Mouse (Mus musculus) kidney, postnatal 4 days (tissue): ENCODE measurements around the gene Pla2g15.

Experiments used
- DNase-seq, 2 experiments: peaks; one replicate each; pipeline ENCODE4 v3.0.0; 2021; ENCODE audit warnings: mixed read lengths in 2 of 2

Pla2g15 gene

GRCm38 (mm10) chr8:106149801-106150652, at the start of gene Pla2g15:
Gene Pla2g15, plus strand, starts transcription at chr8:106150399.
- DNase-seq = peak; percentile 92 to 95

DNA sequence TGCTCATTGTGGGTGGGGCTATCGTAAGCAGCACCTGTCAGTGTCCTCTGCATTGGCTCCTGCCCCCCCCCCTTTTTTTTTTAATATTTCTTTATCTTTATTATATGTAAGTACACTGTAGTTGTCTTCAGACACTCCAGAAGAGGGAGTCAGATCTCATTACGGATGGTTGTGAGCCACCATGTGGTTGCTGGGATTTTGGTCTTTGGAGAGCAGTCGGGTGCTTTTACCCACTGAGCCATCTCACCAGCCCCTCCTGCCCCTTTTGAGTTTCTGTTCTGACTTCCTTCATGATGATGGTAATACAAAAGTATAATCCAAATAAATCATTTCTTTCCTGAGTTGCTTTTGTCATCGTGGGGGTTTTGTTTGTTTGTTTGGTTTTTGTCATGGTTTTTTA, 47.9 kb upstream of the Pla2g15 start:
- DNase-seq = no peak

DNA sequence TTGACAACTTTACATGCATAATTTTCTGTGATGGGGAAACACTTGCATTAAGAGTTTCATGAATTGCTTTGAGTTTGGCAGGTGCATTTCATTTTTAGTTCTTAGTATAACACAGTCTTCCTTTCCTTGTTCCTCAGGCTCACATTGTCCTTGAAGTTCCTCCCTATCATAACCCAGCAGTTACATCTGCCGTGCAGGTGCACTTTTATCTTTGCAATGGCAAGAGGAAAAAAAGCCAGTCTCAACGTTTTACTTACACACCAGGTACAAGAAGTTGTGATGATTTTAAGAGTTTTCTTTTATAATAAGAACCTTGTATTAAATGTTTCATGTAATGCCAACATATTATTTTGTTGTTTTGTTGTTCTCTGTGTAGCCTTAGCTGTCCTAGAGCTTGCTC, 46.3 kb upstream of the Pla2g15 start:
- DNase-seq = no peak

DNA sequence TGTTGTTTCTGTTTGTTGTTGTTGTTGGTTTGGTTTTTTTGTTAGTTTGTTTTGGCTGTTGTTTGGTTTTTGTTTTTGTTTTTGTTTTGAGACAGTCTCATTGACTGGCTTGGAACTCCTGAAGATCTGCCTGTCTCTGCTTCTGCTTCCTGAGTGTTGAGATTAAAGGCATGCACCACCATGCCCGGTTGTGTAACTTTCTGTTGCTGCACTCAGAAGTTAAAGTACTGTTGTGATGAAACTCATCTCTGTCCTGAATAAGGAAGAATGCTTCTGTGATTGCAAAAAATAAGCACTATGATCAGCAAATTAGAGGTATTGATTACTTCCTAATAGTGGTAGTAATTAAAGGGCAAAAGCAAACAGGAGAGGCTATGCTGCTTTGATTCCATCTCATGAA, 44.0 kb upstream of the Pla2g15 start:
- no peak for DNase-seq

- DNase-seq = no peak
Observed at GRCm38 (mm10) chr8:106108080-106108479, 42.1 kb upstream of the Pla2g15 start.

DNA sequence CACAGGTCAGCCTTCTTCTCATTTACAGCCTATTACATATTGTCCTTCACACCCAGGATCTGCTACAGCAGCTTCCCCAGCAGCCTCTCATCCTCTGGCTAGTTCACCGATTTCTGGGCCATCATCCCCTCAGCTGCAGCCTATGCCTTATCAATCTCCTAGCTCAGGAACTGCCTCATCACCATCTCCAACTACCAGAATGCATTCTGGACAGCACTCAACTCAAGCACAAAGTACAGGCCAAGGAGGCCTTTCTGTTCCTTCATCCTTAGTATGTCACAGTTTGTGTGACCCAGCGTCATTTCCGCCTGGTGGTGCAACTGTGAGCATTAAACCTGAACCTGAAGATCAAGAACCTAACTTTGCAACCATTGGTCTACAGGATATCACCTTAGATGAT, 41.5 kb upstream of the Pla2g15 start:
- peak in 1 of 2 experiments; percentile 9 for DNase-seq

DNA sequence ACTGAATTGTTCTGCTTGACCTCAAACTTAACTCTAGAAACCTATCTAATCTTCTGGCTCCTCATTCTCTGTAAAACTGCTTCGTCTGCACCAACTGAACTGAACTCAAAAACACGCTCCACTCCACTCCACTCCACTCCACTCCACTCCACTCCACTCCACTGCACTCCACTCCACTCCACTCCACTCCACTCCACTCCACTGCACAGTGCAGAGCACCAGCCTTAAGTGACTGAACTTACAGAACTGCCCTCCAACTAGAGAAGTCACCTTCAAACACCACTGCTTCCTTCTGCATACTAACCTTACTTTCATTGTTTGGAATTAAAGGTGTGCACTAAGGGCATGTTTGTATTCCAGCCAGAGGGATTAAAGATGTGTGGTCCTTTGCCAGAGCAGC, 38.2 kb upstream of the Pla2g15 start:
- no peak for DNase-seq

DNA sequence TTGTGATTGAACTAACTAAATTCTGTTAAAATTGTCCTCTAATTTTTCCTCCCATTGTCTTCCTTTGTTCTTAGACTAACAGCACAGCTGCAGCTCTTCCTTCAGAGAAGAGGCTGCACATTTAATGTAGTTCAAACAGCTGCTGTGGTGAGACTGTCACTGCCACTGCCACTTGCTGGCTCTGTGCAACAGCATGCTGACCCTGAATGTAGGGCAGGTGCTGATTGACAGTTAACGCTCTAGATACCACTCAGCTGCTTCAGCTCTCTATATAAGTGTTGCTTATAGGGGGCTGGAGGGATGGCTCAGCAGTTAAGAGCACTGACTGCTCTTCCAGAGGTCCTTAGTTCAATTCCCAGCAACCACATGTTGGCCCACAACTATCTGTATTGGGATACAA, 37.7 kb upstream of the Pla2g15 start:
- DNase-seq = no peak

DNA sequence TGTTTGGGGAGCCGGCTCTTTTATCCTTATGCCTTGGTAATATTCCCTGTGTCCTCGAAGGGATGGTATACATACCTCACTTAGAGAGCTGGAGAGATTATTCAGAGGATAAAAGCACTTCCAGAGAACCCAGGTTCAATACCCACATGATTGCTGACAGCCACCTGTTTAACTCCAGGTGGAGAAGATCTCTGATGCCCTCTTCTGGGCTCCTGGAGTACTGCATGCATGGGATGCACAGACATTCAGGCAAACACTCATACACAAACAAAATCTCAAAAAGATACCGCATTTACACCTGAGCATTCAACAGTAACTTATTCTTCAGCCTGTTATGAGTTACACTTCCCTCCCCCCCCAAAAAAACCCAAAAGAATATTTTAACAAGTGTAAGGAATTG, 34.3 kb upstream of the Pla2g15 start:
- DNase-seq = peak; percentile 63 to 68

DNA sequence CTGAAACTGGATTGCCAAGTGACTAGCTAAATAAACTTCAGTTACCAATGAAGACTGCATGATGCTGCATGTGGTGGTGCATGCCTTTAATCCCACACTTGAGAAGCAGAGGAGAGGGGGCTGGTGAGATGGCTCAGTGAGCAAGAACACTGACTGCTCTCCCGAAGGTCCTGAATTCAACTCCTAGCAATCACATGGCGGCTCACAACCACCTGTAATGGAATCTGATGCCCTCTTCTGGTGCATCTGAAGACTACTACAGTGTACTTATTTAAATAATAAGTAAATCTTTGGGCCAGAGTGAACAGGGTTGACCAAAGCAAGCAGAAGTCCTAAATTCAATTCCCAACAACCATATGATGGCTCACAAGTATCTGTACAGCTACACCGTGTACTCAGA, 26.8 kb upstream of the Pla2g15 start:
- DNase-seq = no peak

GRCm38 (mm10) chr8:106126055-106126454, 24.1 kb upstream of the Pla2g15 start:
- no peak for DNase-seq

DNA sequence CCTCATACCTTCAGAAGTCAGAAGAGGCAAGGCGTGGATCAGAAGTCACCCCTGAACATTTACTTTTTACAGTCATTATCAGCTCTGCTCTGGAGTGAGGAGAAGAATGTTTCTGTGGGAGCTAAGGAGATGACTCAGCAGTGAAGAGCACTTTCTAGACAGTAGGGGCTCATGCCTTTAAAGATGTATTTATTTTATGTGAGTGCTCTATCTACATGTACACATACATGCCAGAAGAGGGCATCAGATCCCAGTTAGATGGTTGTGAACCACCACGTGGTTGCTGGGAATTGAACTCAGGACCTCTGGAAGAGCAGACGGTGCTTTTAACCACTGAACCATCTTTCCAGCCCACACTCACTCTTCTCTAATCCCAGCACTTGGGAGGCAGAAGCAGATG, 23.1 kb upstream of the Pla2g15 start:
- no peak for DNase-seq

DNA sequence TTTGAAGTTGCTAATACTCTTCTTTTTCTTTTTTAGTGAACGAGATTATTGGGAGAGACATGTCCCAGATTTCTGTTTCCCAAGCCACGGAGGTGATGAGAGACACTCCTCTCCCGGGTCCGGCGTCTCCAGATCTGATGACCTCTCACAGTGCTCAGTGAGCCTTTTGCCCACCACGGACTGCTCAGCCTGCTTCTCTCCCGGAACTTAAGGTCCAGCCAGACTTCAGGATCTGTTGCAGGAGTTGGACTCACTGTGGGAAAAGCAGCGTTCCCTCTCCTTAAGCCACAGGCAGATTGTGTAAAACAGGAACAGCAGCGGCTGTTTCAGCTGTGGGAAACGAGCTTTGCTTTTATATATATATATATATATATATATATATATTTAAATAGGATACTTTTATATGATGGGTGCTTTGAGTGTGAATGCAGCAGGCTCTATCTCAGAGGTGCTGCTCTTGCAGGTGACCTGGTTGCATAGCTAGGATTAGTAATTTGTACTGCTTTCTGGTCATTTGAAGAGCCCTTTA, 22.3 kb upstream of the Pla2g15 start:
- DNase-seq = no peak

- no peak for DNase-seq
Observed at GRCm38 (mm10) chr8:106129232-106129930, 20.8 kb upstream of the Pla2g15 start.

DNA sequence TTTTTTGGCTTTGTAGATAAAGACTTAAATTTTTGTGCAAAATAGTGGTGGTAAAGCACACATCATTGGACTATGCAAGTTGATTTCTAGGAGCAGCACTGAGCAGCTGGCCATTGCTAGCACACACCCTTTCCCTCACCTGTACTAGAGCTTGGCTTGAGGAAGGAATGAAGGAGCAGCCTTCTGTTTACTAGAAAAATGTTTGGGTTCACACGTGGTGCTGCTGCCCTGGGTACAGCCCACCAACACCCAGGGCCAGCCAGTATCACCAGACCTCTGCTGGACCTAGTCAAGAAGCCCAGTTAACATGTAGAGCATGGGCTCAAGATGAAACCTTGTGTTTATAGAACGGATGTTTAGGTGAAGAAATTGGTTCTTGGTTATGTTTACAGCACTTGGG, 20.2 kb upstream of the Pla2g15 start:
- no peak for DNase-seq

DNA sequence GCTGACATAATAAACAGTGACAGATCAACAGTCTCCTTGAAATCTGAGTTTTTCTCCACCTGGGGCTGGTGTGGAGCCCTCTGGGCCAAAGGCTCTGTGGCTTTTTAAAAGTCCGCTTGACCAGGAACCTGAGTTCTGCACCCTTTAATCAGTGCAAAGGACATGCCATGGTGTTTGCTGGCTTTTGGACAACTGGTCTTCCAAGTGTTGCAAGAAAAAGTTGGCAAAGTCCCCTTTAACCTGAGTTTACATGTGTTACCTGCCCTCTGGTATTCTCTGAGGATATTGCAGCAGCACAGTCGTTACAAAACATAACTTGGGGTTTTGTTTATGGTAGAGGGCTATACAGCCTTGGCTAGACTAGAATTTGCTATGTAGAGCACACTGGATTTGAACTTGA, 19.7 kb upstream of the Pla2g15 start:
- no peak for DNase-seq

DNA sequence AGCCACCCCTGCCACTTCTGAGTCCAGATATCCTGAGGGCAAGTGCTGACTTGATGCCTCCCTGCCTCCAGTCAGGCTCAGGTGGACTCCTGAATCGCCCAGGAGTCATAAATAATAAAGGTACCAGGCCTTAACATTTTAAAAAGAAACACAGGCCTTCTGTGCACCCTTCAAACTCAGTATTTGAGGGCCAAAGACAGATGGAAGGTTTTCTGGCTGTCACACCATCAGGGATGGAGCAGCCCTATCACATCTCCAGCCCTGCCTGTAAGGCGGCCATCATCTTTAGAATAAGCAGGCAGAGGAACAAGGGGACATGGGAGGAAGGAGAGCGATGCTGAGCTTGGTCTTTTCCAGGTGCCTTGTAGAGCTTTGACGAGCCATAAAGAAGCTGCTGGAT, 19.2 kb upstream of the Pla2g15 start:
- DNase-seq = no peak

DNA sequence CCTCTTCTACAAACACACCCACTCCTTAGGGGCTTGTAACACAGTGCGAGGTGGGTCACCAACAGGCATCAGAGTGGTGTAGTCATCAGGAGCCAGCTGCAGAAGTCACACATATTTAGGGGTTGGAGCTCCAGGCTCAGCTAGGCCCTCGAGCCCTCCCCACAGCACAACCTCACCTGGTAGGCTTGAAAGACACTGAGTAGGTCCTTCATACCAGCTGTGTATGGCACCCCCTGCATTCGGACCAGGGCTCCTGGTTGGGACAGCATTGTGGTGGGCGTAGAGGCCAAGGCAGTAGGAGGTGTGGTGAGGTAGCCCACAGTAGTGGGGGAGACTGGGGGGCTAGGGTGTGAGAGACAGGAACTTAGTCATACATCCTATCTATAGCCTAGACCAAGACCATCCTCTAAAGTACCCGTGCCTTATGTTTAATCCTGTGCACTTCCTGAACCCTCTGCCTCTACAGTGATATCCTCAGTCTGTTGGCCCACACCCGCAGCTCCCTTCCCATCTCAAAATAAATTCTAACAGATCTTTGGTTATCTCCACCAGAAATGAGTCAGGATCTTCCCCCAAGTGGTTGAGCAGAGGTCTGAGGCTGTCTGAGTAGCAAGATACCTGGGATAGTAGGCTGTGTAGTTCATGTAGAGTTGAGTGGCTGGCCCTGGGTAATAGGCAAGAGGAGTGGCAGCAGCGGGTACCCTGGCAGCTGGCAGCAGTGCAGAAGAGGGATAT, 18.5 kb upstream of the Pla2g15 start:
- DNase-seq = no peak

DNA sequence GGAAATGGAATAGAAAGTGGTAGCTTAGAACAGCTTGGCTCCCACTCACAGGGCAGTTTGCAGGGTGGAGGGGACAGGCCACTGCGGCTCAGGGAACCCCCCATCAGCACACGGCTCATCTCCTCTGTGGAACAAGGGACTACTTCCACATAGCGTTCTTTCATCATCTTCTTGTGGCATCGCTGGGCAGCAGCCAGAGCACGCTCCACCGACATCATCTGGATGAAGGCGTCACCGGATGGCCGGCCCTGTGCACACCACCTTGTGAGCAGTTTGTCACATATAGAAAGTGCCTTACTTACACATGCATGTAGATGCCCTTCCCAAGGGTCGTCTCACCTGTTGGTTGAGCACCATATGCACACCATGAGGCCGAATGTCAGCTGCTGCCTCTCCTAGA, 17.8 kb upstream of the Pla2g15 start:
- no peak for DNase-seq

DNA sequence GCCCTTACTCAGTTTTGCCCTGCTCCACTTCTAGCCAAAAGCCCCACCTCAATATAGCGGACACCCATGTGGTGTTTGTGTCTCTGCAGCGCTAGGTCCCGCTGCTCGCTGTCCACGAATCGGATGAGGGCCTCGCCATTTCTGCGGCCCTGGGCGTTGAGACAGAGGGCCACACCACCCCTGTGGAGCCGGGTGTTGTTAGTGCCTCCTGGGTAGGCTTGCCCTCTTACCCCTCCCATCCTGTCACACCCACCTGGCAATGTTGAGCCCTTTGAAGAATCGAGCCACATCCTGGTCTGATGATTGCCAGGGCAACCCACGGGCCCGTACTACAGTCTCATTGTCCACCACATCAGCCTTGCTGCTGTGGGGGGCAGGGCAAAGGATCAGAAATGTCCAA, 16.7 kb upstream of the Pla2g15 start:
- DNase-seq = no peak

DNA sequence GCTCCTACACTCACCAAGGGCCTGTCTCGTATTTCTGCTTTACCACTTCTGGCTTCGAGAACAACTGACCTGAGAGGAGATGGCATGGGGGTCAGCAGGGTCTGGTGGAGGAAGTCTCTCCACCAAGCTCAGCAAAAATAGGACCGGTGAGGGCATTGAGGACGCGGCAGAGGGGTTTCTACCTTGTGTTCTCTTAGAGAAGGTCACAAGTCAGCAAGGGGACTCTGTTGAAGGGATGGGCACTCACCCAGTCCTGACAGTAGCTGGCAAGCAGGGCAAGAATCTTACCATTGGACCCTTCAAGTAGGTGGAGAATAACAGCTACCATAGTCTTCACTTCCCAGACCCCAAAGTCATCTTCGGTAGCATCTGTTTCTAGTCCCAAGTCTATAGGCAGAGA, 16.3 kb upstream of the Pla2g15 start:
- no peak for DNase-seq

DNA sequence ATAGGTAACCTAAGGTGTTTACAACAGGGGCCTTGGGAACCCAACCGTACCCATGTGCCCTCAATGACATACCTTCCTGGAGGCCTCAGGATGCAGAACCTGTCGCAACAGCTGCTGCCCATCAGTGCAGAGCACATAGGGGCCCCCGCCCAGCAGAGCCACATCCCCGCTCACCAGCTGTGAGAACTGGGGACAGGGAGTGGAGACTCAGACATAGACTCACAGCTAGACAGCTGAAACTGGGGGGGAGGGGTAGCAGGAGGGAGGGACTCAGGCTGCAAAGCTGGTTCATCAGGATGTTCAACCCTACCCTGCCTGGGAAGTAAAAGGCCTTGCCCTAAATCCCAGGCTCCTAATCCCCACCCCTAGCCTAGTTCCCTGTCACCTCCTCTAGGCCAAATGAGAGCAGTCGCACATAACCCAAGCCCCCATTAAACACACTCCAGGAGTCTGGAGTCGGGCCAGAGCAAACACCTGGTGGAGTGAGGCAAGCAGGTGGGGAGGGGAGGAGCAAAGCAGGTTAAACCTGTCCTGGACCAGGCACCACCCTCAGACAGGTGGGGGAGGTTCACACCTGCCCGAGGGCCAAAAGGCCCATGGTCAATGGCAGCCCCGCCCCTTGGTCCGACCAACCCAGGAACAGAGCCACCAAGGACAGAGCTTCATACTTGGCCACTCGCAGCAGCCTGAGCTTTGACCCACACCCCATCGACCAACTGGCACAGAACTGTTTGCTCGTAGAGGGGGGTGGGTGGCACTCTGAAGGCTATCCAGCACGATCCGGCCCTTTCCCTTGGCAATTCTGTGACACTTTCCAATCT, 15.2 kb upstream of the Pla2g15 start:
- DNase-seq = peak; percentile 84 to 92

DNA sequence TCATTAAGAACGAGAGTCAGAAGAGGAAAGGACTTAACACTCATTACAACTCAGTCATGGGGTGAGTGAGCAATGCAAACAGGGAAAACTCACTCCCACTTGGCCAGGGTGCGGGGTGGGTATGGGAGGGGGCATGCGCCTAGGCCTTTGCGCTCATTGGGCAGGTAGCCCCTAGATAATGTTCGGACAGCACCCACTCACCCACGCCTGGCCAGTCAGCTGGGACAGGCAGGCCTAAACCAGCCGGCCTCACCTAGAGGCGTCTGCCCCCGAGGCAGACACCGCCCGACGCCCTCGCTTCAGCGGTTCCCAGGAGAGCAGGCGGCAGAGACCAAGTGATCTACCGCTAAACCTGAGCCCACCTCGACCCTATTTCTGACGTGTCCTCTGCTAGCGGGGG, 14.5 kb upstream of the Pla2g15 start:
- DNase-seq = peak; percentile 59 to 73
